Mouse (Mus musculus) testis, adult 2 months (tissue): ENCODE measurements at regions not wholly inside any gene's neighbourhood (a gene's known extent, or its start where the extent isn't known, plus 50 kb on each side); places are given as distances from the start of the nearest gene placed in this dataset.

Experiments used
- CTCF ChIP-seq: fragments of 200-500 bp; IDR thresholded peaks from 2 replicates; pipeline ENCODE4 v1.5.1; 2012; ENCODE audit warnings: low read depth, mild to moderate bottlenecking, inconsistent platforms, low read length, moderate library complexity; ENCODE audit not compliant: control insufficient read depth, insufficient read depth, insufficient replicate concordance
- POLR2A ChIP-seq: fragments of 200-500 bp; IDR thresholded peaks from 2 replicates; pipeline ENCODE4 v1.6.1; 2012; ENCODE audit warnings: low read depth, mild to moderate bottlenecking, inconsistent platforms, low read length, moderate library complexity; ENCODE audit not compliant: control insufficient read depth

DNA sequence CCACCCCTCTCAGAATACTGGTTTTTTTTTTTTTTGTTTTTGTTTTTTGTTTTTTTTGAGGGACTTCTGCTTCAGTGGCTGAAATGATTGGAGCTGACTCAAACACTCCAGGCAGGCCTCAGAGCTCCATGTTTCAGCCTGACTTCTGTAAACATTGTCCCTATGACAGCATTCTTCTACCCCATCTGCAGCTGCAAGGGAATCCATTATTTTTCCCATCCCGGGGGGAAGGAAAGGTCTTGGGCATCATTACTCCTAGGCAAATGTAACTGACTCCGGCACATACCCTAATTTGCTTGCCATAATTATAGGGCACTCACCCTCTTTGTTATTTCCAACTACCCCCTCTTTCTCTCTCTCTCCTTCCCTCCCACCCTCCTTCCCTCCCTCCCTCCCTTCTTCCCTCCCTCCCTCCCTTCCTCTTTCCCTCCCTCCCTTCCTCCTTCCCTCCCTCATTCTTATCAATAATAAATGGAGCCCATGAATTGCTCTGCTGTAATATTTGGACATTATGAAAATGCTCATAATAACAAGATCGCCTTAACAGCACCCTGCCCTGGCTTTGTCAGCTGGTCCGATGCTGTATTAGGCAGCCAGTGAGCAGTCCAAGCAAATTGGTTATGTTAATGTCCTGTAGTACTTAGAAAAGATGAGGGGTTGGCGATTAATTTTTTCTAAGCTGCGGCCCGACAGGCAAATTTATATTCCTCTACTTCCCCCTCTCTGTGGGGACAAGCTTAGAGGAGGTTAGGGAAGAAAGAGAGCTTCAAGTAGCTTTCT, 395.0 kb upstream of the Gm10295 start:
- TF ChIP-seq POLR2A (no peak), CTCF (no peak)
